Mouse (Mus musculus) stomach, postnatal 0 days (tissue): ENCODE measurements around the gene Nwd2.

Source experiments
- CTCF ChIP-seq: IDR thresholded peaks from 2 replicates; pipeline ENCODE4 v1.5.1; 2016; ENCODE audit warnings: antibody characterized with exemption, low read depth, mild to moderate bottlenecking, moderate library complexity
- EP300 ChIP-seq: optimal IDR thresholded peaks from 2 replicates; pipeline ENCODE3; 2016; ENCODE audit warnings: antibody characterized with exemption

GRCm38 (mm10) chr5:63824599-63825350, 175.9 kb downstream of the Nwd2 start:
- no peak for TF ChIP-seq CTCF
- TF ChIP-seq EP300: no peak
